ENCODE assay signal across 13 mouse cellular contexts in the genomic region with DNA sequence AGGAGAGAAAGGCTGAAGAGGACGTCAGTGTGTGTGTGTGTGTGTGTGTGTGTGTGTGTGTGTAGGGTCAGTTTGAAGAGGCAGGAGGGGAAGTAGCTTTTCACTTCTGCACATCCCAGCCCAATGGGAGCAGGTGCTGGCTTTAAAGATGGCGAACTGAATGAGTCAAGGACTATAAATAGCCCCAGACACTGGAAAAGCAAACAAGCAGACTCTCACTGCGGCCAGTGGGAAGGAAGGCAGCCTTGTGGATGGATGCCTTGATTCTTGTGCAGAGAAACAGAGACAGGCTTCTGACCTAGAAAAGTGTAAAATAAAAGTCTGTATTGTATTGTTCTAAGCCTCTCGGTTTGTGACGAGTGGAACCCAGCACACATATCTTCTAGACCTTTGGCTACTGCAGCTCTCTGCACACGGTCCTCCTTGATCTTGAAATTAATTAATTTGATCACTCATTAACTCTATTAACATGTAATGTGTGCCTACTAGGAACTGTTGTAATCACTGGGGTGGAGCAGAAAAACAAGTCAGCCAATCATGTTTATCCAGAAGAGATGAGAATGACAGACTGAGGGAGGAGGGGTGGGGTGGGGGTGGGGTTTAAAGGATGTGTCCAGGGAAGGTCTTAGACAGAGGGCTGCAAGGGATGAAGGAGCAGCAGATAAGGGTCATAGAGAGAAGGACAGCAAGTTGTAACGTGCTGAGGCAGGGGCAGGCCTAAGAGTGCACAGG.
DNase-seq lines count a peak whose midpoint lies in the region; ATAC-seq lines count a peak whose summit lies in the region.
"Had no signal": no experiment of that assay in that cellular context is flagged by ENCODE, and none has a peak within 500 bp of the region (broad histone marks: within the 10 kb centered on the region; RNA-seq: fewer than 3 reads in every experiment).

No protein-coding gene starts in this region.

- peak; percentile 69 for ATAC-seq in heart, embryonic 12.5 days (ENCODE audit: insufficient number of reproducible peaks, low FRiP score)
- ATAC-seq in liver, embryonic 16.5 days (ENCODE audit: low read depth), result peak; percentile 58
- ATAC-seq: activated CD4-positive, CD25-positive, alpha-beta regulatory T cell, adult 4 months; inflammation-experienced regulatory T-cells, adult 6 months had no signal

- no peaks in the 10 kb centered on the region for H3K36me3 ChIP-seq in heart, embryonic 12.5 days
- no peaks in the 10 kb centered on the region for H3K36me3 ChIP-seq in liver, embryonic 16.5 days (ENCODE audit: control insufficient read depth, insufficient read depth)
- H3K36me3 ChIP-seq: embryonic facial prominence, embryonic 12.5 days had no signal

- DNase-seq in heart, postnatal 25 days (ENCODE audit: low spot score), result no peak
- DNase-seq in Muller cell, postnatal 12 days (ENCODE audit: inconsistent ontology term), result peak; percentile 83
- peak; percentile 6 to 37 for DNase-seq in kidney, adult 8-10 months
- no peak for DNase-seq in adrenal gland, adult 2 months
- DNase-seq in gastrocnemius, postnatal 14 days, result no peak
- DNase-seq in T-cell, adult 2 months (ENCODE audit: low spot score), result no peak
- DNase-seq: right cerebral cortex, postnatal 14 days had no signal

- no peak overlapping the region for H3K4me3 ChIP-seq in heart, embryonic 12.5 days
- no peak overlapping the region for H3K4me3 ChIP-seq in liver, embryonic 16.5 days (ENCODE audit: low read depth, low read length)
- H3K4me3 ChIP-seq: embryonic facial prominence, embryonic 12.5 days had no signal

- H3K4me2 ChIP-seq in heart, embryonic 12.5 days, result no peak overlapping the region
- H3K4me2 ChIP-seq in liver, embryonic 16.5 days (ENCODE audit: low read depth, low read length), result no peak overlapping the region
- H3K4me2 ChIP-seq: embryonic facial prominence, embryonic 12.5 days had no signal

- no peaks in the 10 kb centered on the region for H3K9me3 ChIP-seq in heart, embryonic 12.5 days (replicated peaks)
- no peaks in the 10 kb centered on the region for H3K9me3 ChIP-seq in liver, embryonic 16.5 days (replicated peaks; ENCODE audit: control insufficient read depth, low read length)
- H3K9me3 ChIP-seq: embryonic facial prominence, embryonic 12.5 days had no signal

- no peak overlapping the region for H3K9ac ChIP-seq in heart, embryonic 12.5 days
- no peak overlapping the region for H3K9ac ChIP-seq in liver, embryonic 16.5 days (ENCODE audit: low read depth, low read length)
- H3K9ac ChIP-seq: embryonic facial prominence, embryonic 12.5 days had no signal

- peak overlapping the region; percentile 45; the same call in 1 of the 2 replicates for H3K27ac ChIP-seq in heart, embryonic 12.5 days (ENCODE audit: poor library complexity, severe bottlenecking)
- H3K27ac ChIP-seq in liver, embryonic 16.5 days (ENCODE audit: low read length), result no peak overlapping the region
- H3K27ac ChIP-seq: embryonic facial prominence, embryonic 12.5 days had no signal

- intact Hi-C loops in heart, postnatal 25 days (cut with DNase I), result no loop called here
- intact Hi-C loops in gastrocnemius, postnatal 14 days (cut with DNase I; ENCODE audit: low total_unique reads), result no loop called here

- peaks cover 21% of the 10 kb centered on the region for H3K4me1 ChIP-seq in heart, embryonic 12.5 days (replicated peaks)
- peaks cover 15% of the 10 kb centered on the region for H3K4me1 ChIP-seq in liver, embryonic 16.5 days (ENCODE audit: control insufficient read depth, low read depth, low read length)

- WGBS in heart, embryonic 12.5 days, result 37% methylated on average over 7 of the region's 7 CpGs
- 58% methylated on average over 7 of the region's 7 CpGs for WGBS in liver, embryonic 16.5 days (ENCODE audit: insufficient replicate concordance)

- no peaks in the 10 kb centered on the region for H3K27me3 ChIP-seq in heart, embryonic 12.5 days (replicated peaks)
- no peaks in the 10 kb centered on the region for H3K27me3 ChIP-seq in liver, embryonic 16.5 days (ENCODE audit: control insufficient read depth, insufficient read depth, low read depth, low read length)
- H3K27me3 ChIP-seq: CH12.LX; embryonic facial prominence, embryonic 12.5 days had no signal

Comparison
In these comparisons a context has a peak if more than half of its experiments do, and no peak if none do; other contexts are left out.
1. DNase-seq: peak in Muller cell, postnatal 12 days (single experiment) and kidney, adult 8-10 months (2 of 2); none in heart, postnatal 25 days (single experiment), adrenal gland, adult 2 months (single experiment), gastrocnemius, postnatal 14 days (single experiment) and T-cell, adult 2 months (single experiment).